Mouse (Mus musculus) kidney, adult 2 months (tissue): ENCODE measurements around the gene Casr. TPM values are rescaled to one million over a fixed set of nuclear protein-coding genes. Genes with fewer than 3 reads are reported as not detected.
A peak's percentile ranks its signal among the peaks of the same experiment; 100 is the strongest.

Experiments
- DNase-seq: peaks from one replicate; pipeline ENCODE4 v3.0.0; 2021
- H3K27ac ChIP-seq: fragments of 200-500 bp; 2 replicates; pipeline ENCODE4 v1.5.1; 2012; ENCODE audit warnings: low read depth, low read length, control low read depth, inconsistent platforms; ENCODE audit not compliant: insufficient read depth
- H3K27me3 ChIP-seq: fragments of 200-500 bp; replicated peaks from 2 replicates; pipeline ENCODE4 v1.6.1; 2012; ENCODE audit warnings: mild to moderate bottlenecking, moderate library complexity, low read length, inconsistent platforms; ENCODE audit not compliant: control insufficient read depth, insufficient read depth
- H3K36me3 ChIP-seq: fragments of 200-500 bp; 2 replicates; pipeline ENCODE4 v1.6.1; 2012; ENCODE audit warnings: mild to moderate bottlenecking, moderate library complexity, low read length, inconsistent platforms; ENCODE audit not compliant: control insufficient read depth, insufficient read depth
- H3K4me1 ChIP-seq: fragments of 200-500 bp; 2 replicates; pipeline ENCODE4 v1.6.1; 2011; ENCODE audit warnings: low read length; ENCODE audit not compliant: control insufficient read depth, insufficient read depth
- H3K4me3 ChIP-seq: fragments of 200-500 bp; 2 replicates; pipeline ENCODE4 v1.5.1; 2011; ENCODE audit warnings: mild to moderate bottlenecking, low read depth, low read length, control low read depth; ENCODE audit not compliant: insufficient read depth
- CTCF ChIP-seq: fragments of 200-500 bp; conservative IDR thresholded peaks from 2 replicates; pipeline ENCODE4 v1.5.1; 2011; ENCODE audit warnings: low read depth, mild to moderate bottlenecking, control low read depth, low read length, moderate library complexity, mixed read lengths; ENCODE audit not compliant: insufficient read depth, insufficient read length
- POLR2A ChIP-seq: fragments of 200-500 bp; IDR thresholded peaks from one replicate; pipeline ENCODE4 v1.6.1; 2011; ENCODE audit warnings: low read depth, low read length, control low read depth
- WGBS: fragments of 180-500 bp; shearing (Covaris S2); methylation state at CpG from one replicate; pipeline ENCODE4 v1.1.7; 2018; 5-methylcytosine and 5-hydroxymethylcytosine counted together
- polyA plus RNA-seq: library from polyadenylated mRNA; depleted of rRNA; stranded (reverse); fragments of >200 nt; gene quantifications from 2 replicates; pipeline ENCODE4 v1.2.3, GENCODE M21; 2012

Casr gene
- polyA plus RNA-seq, 1 experiment = 17.6 TPM

DNA sequence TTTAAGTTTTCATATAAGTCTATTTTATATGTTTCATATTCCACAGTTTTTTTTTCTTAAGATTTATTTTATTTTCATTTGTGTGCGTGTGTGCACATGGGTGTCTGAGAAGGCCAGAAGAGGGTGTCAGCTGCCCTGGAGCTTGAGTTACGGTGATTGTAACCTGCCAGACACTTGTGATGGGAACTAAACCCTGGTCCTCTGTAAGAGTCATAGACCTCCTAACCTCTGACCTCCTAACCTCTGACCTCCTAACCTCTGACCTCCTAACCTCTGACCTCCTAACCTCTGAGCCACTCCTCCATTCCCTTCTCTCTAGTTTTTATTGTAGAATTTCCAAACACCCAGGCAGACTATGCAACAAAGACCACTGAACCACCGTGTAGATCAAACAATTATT is 86.4 kb downstream of the Casr start:
- Histone ChIP-seq H3K27ac (no peak overlapping the region), H3K36me3 (no peaks in the 10 kb centered on the region), H3K27me3 (no peaks in the 10 kb centered on the region), H3K4me1 (no peaks in the 10 kb centered on the region), H3K4me3 (no peak overlapping the region)
- TF ChIP-seq POLR2A (no peak), CTCF (no peak)
- 90% methylated on average over 3 of the region's 3 CpGs for WGBS
- DNase-seq = no peak

DNA sequence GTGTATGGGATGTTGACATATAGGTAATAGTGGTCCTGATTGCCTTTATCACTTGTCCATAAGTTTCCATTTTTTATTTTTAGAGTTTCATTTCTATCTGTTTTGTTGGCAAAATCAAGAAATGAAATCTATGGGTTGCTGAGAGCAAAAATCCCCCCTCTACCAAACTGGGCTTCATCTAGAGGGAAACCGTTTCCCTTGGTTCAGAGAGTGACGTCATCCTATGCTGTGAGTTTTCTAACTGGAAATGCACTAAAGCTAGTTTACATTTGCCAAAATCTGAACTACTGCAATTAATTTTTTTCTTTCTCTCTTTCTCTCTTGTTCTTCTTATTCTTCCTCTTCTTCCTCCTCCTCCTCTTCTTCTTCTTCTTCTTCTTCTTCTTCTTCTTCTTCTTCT is 87.1 kb downstream of the Casr start:
- no peaks in the 10 kb centered on the region for H3K4me1 ChIP-seq
- no peak overlapping the region for H3K27ac ChIP-seq
- TF ChIP-seq CTCF (no peak), POLR2A (no peak)
- WGBS = 75% methylated on average over 2 of the region's 2 CpGs
- no peak overlapping the region for H3K4me3 ChIP-seq
- H3K27me3 ChIP-seq = no peaks in the 10 kb centered on the region
- no peak for DNase-seq
- no peaks in the 10 kb centered on the region for H3K36me3 ChIP-seq

DNA sequence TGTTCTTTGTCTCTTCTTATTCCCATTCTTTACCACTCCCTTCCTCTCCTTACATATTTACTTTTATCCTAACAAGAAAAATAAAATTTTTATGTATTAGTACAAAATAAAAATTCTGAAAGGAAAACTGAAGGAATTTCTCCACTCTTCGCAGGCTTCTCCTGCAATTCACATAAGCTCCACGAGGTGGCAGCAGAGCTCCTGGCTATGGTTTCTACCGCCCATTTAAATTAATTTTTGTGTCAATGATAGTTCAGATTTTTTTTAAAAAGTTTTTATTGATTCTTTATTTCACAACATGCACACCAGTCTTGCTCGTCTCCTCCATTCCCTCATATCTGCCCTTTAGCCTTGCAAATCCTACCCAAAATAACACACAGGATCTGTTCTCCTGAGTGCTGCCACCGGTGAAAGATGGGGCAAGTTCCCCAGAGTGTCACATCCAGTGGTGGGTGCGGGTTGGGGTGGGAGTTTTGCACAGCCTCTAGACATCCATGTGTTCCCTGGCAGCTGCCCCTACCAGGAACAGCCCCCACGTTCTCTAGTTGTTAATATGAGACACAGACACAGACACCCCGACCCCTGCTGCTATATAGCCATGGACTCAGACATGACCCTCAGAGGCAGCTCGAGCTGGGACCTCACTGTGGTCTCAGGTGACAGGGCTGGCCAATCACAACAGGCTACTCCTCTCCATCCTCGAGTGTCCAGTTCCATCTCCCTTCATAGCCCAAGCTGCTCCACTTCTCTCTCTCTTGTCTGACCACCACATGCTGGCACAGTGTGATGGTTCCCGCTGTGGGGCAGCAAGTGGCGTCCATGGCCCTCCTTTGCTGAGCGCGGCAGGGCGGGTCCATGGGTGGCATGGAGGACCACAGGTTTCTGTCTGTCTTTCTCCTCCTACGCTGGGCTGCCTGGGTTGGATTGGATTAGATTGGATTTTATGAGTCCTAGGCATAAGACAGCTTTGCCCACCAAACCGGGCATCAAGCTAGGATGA is 88.4 kb downstream of the Casr start:
- Histone ChIP-seq H3K4me1 (no peaks in the 10 kb centered on the region), H3K27ac (no peak overlapping the region), H3K27me3 (no peaks in the 10 kb centered on the region), H3K4me3 (no peak overlapping the region), H3K36me3 (no peaks in the 10 kb centered on the region)
- DNase-seq = peak; percentile 39
- WGBS = 44% methylated on average over 17 of the region's 17 CpGs
- TF ChIP-seq CTCF = peak; percentile 79
- TF ChIP-seq POLR2A = no peak

GRCm38 (mm10) chr16:36471066-36471633 is 90.8 kb downstream of the Casr start:
- TF ChIP-seq POLR2A = no peak
- TF ChIP-seq CTCF = no peak

GRCm38 (mm10) chr16:36469955-36470478 is 91.9 kb downstream of the Casr start:
- 12% methylated on average over 2 of the region's 2 CpGs for WGBS
- H3K36me3 ChIP-seq = no peaks in the 10 kb centered on the region
- no peaks in the 10 kb centered on the region for H3K27me3 ChIP-seq
- H3K27ac ChIP-seq = no peak overlapping the region
- no peaks in the 10 kb centered on the region for H3K4me1 ChIP-seq
- DNase-seq = peak; percentile 33
- H3K4me3 ChIP-seq = no peak overlapping the region
- peak; percentile 34; the same call in 1 of the 2 replicates for TF ChIP-seq CTCF
- TF ChIP-seq POLR2A = no peak

More at GRCm38 (mm10) chr16:36471066-36471633, 90.8 kb downstream of the Casr start:
- 58% methylated on average over 13 of the region's 13 CpGs for WGBS
- no peak for DNase-seq
- Histone ChIP-seq H3K27me3 (no peaks in the 10 kb centered on the region), H3K4me3 (no peak overlapping the region), H3K27ac (no peak overlapping the region), H3K36me3 (no peaks in the 10 kb centered on the region), H3K4me1 (no peaks in the 10 kb centered on the region)

GRCm38 (mm10) chr16:36469367-36469766 is 92.6 kb downstream of the Casr start:
- no peak for DNase-seq
- H3K36me3 ChIP-seq = no peaks in the 10 kb centered on the region
- no peak for TF ChIP-seq CTCF
- TF ChIP-seq POLR2A = no peak
- no peaks in the 10 kb centered on the region for H3K27me3 ChIP-seq
- no peak overlapping the region for H3K4me3 ChIP-seq
- no peak overlapping the region for H3K27ac ChIP-seq
- H3K4me1 ChIP-seq = no peaks in the 10 kb centered on the region
- WGBS = 71% methylated on average over 9 of the region's 9 CpGs

GRCm38 (mm10) chr16:36468862-36469261 is 93.1 kb downstream of the Casr start:
- Histone ChIP-seq H3K36me3 (no peaks in the 10 kb centered on the region), H3K4me1 (no peaks in the 10 kb centered on the region), H3K27ac (no peak overlapping the region), H3K4me3 (no peak overlapping the region), H3K27me3 (no peaks in the 10 kb centered on the region)
- TF ChIP-seq POLR2A (no peak), CTCF (peak; percentile 46)
- no peak for DNase-seq
- WGBS = 69% methylated on average over 4 of the region's 4 CpGs
